Mouse (Mus musculus): ENCODE data around the gene Nme7. TPM values are rescaled to one million over a fixed set of nuclear protein-coding genes. Genes with fewer than 3 reads are reported as not detected.

Nme7 gene
- polyA plus RNA-seq, 1 experiment from 2014 or later: 43.9 TPM

- Histone ChIP-seq H3K9me3 (no peaks in the 10 kb centered on the region), H3K36me3 (no peaks in the 10 kb centered on the region), H3K4me1 (peaks cover 33% of the 10 kb centered on the region), H3K27me3 (peaks cover 58% of the 10 kb centered on the region), H3K9ac (no peak overlapping the region), H3K4me2 (replicated peaks) (peak overlapping the region; percentile 88), H3K27ac (no peak overlapping the region), H3K4me3 (peak overlapping the region; percentile 61)
- 7% methylated on average over 8 of the region's 8 CpGs for WGBS
- no peak for ATAC-seq (ENCODE audit: low FRiP score, low read depth)
These were observed 152.8 kb downstream of the Nme7 start for GRCm38 (mm10) chr1:164456731-164457130.

GRCm38 (mm10) chr1:164457531-164458244 is 153.8 kb downstream of the Nme7 start:
- peaks cover 33% of the 10 kb centered on the region for H3K4me1 ChIP-seq
- H3K4me2 ChIP-seq (replicated peaks): peak overlapping the region; percentile 88
- under 1% methylated on average over 58 of the region's 76 CpGs for WGBS
- ATAC-seq (ENCODE audit: low FRiP score, low read depth): peak; percentile 89
- H3K36me3 ChIP-seq: no peaks in the 10 kb centered on the region
- no peaks in the 10 kb centered on the region for H3K9me3 ChIP-seq
- H3K9ac ChIP-seq: peak overlapping the region; percentile 67
- peak overlapping the region; percentile 61 for H3K4me3 ChIP-seq
- peaks cover 66% of the 10 kb centered on the region for H3K27me3 ChIP-seq
- H3K27ac ChIP-seq: no peak overlapping the region

- whole genome bisulfite sequencing: under 1% methylated on average over 34 of the region's 35 CpGs
- Histone ChIP-seq H3K27me3 (peaks cover 69% of the 10 kb centered on the region), H3K4me3 (peak within 1 kb of the TSS; percentile 61), H3K4me2 (replicated peaks) (peak within 1 kb of the TSS; percentile 88), H3K4me1 (peaks cover 33% of the 10 kb centered on the region), H3K9me3 (no peaks in the 10 kb centered on the region), H3K27ac (no peak within 1 kb of the TSS), H3K36me3 (no peaks in the 10 kb centered on the region), H3K9ac (peak within 1 kb of the TSS; percentile 67)
- peak; percentile 96 for ATAC-seq (ENCODE audit: low FRiP score, low read depth)
These were observed 154.3 kb downstream of the Nme7 start, which contains the start of gene Atp1b1 for GRCm38 (mm10) chr1:164458245-164458613. TSS of gene Atp1b1 (minus strand) at chr1:164458355.

- peak overlapping the region; percentile 61 for H3K4me3 ChIP-seq
- no peak overlapping the region for H3K27ac ChIP-seq
- peak overlapping the region; percentile 88 for H3K4me2 ChIP-seq (replicated peaks)
- peaks cover 33% of the 10 kb centered on the region for H3K4me1 ChIP-seq
- ATAC-seq (ENCODE audit: low FRiP score, low read depth): no peak; the same call in 1 of the 2 replicates
- no peaks in the 10 kb centered on the region for H3K9me3 ChIP-seq
- WGBS: 2% methylated on average over 22 of the region's 22 CpGs
- H3K27me3 ChIP-seq: peaks cover 71% of the 10 kb centered on the region
- no peaks in the 10 kb centered on the region for H3K36me3 ChIP-seq
- no peak overlapping the region for H3K9ac ChIP-seq
These were observed 154.7 kb downstream of the Nme7 start for GRCm38 (mm10) chr1:164458621-164459051.

- ATAC-seq (ENCODE audit: low FRiP score, low read depth): no peak
- Histone ChIP-seq H3K27me3 (peaks cover 71% of the 10 kb centered on the region), H3K4me1 (peaks cover 31% of the 10 kb centered on the region), H3K9me3 (no peaks in the 10 kb centered on the region), H3K4me3 (no peak overlapping the region), H3K4me2 (replicated peaks) (peak overlapping the region; percentile 88; the same call in 1 of the 2 replicates), H3K36me3 (no peaks in the 10 kb centered on the region), H3K9ac (no peak overlapping the region), H3K27ac (no peak overlapping the region)
- WGBS: 55% methylated on average over 12 of the region's 12 CpGs
These were observed 155.4 kb downstream of the Nme7 start for GRCm38 (mm10) chr1:164459127-164459905.

GRCm38 (mm10) chr1:164460921-164461697 is 157.2 kb downstream of the Nme7 start:
- Histone ChIP-seq H3K4me1 (peaks cover 20% of the 10 kb centered on the region), H3K9me3 (no peaks in the 10 kb centered on the region), H3K4me2 (replicated peaks) (no peak overlapping the region), H3K27me3 (peaks cover 60% of the 10 kb centered on the region), H3K27ac (no peak overlapping the region), H3K36me3 (no peaks in the 10 kb centered on the region), H3K9ac (no peak overlapping the region), H3K4me3 (no peak overlapping the region)
- 69% methylated on average over 13 of the region's 13 CpGs for WGBS
- no peak for ATAC-seq (ENCODE audit: low FRiP score, low read depth)

- H3K4me3 ChIP-seq: no peak overlapping the region
- H3K9ac ChIP-seq: no peak overlapping the region
- H3K4me2 ChIP-seq (replicated peaks): no peak overlapping the region
- peaks cover 14% of the 10 kb centered on the region for H3K4me1 ChIP-seq
- 45% methylated on average over 10 of the region's 10 CpGs for WGBS
- no peak overlapping the region for H3K27ac ChIP-seq
- no peaks in the 10 kb centered on the region for H3K9me3 ChIP-seq
- H3K27me3 ChIP-seq: peaks cover 54% of the 10 kb centered on the region
- no peaks in the 10 kb centered on the region for H3K36me3 ChIP-seq
- ATAC-seq (ENCODE audit: low FRiP score, low read depth): no peak
These were observed 157.8 kb downstream of the Nme7 start for GRCm38 (mm10) chr1:164461726-164462125.

- Histone ChIP-seq H3K4me3 (no peak overlapping the region), H3K36me3 (no peaks in the 10 kb centered on the region), H3K9ac (no peak overlapping the region), H3K4me1 (no peaks in the 10 kb centered on the region), H3K27ac (no peak overlapping the region), H3K27me3 (peaks cover 7% of the 10 kb centered on the region; the same call in 1 of the 2 replicates), H3K9me3 (no peaks in the 10 kb centered on the region), H3K4me2 (replicated peaks) (no peak overlapping the region)
- ATAC-seq (ENCODE audit: low FRiP score, low read depth): no peak
- 93% methylated on average over 10 of the region's 10 CpGs for WGBS
These were observed 163.5 kb downstream of the Nme7 start for GRCm38 (mm10) chr1:164467406-164467805.

GRCm38 (mm10) chr1:164468329-164468728 is 164.4 kb downstream of the Nme7 start:
- WGBS: 74% methylated on average over 8 of the region's 8 CpGs

GRCm38 (mm10) chr1:164470985-164471384 is 167.1 kb downstream of the Nme7 start:
- no peak overlapping the region for H3K9ac ChIP-seq
- no peak overlapping the region for H3K4me2 ChIP-seq (replicated peaks)
- no peaks in the 10 kb centered on the region for H3K9me3 ChIP-seq
- ATAC-seq (ENCODE audit: low FRiP score, low read depth): no peak
- no peak overlapping the region for H3K27ac ChIP-seq
- no peaks in the 10 kb centered on the region for H3K27me3 ChIP-seq
- WGBS: 66% methylated on average over 6 of the region's 6 CpGs
- no peaks in the 10 kb centered on the region for H3K36me3 ChIP-seq
- no peaks in the 10 kb centered on the region for H3K4me1 ChIP-seq
- H3K4me3 ChIP-seq: no peak overlapping the region

More at GRCm38 (mm10) chr1:164468329-164468728, 164.4 kb downstream of the Nme7 start:
- H3K36me3 ChIP-seq: no peaks in the 10 kb centered on the region
- H3K27ac ChIP-seq: no peak overlapping the region
- peaks cover under 1% of the 10 kb centered on the region; the same call in 1 of the 2 replicates for H3K27me3 ChIP-seq
- H3K9ac ChIP-seq: no peak overlapping the region
- H3K4me3 ChIP-seq: no peak overlapping the region
- H3K4me1 ChIP-seq: no peaks in the 10 kb centered on the region
- H3K4me2 ChIP-seq (replicated peaks): no peak overlapping the region
- no peaks in the 10 kb centered on the region for H3K9me3 ChIP-seq
- ATAC-seq (ENCODE audit: low FRiP score, low read depth): no peak

GRCm38 (mm10) chr1:164471632-164472031 is 167.7 kb downstream of the Nme7 start:
- ATAC-seq (ENCODE audit: low FRiP score, low read depth): no peak
- no peak overlapping the region for H3K27ac ChIP-seq
- H3K36me3 ChIP-seq: no peaks in the 10 kb centered on the region
- no peaks in the 10 kb centered on the region for H3K9me3 ChIP-seq
- H3K27me3 ChIP-seq: no peaks in the 10 kb centered on the region
- H3K4me1 ChIP-seq: no peaks in the 10 kb centered on the region
- H3K4me3 ChIP-seq: no peak overlapping the region
- 89% methylated on average over 5 of the region's 5 CpGs for WGBS
- H3K9ac ChIP-seq: no peak overlapping the region
- H3K4me2 ChIP-seq (replicated peaks): no peak overlapping the region

GRCm38 (mm10) chr1:164473398-164473797 is 169.5 kb downstream of the Nme7 start:
- Histone ChIP-seq H3K9ac (no peak overlapping the region), H3K36me3 (no peaks in the 10 kb centered on the region), H3K4me3 (no peak overlapping the region), H3K4me1 (no peaks in the 10 kb centered on the region), H3K27ac (no peak overlapping the region), H3K9me3 (no peaks in the 10 kb centered on the region), H3K27me3 (no peaks in the 10 kb centered on the region), H3K4me2 (replicated peaks) (no peak overlapping the region)
- 92% methylated on average over 7 of the region's 7 CpGs for WGBS
- no peak for ATAC-seq (ENCODE audit: low FRiP score, low read depth)

All from limb, embryonic 13.5 days (tissue).